Mouse (Mus musculus): ENCODE measurements around the gene Rps6kb1. TPM values are rescaled to one million over a fixed set of nuclear protein-coding genes. Genes with fewer than 3 reads are reported as not detected.
A peak's percentile ranks its signal among the peaks of the same experiment; 100 is the strongest.
"Not testable (repeated sequence)": the region's sequence is repeated elsewhere in the genome, so short reads cannot be mapped to it uniquely, and the experiment has no call there.

Rps6kb1 gene
- total RNA-seq, 2 experiments from 2014 or later, result 19.6 to 20.1 TPM

DNA sequence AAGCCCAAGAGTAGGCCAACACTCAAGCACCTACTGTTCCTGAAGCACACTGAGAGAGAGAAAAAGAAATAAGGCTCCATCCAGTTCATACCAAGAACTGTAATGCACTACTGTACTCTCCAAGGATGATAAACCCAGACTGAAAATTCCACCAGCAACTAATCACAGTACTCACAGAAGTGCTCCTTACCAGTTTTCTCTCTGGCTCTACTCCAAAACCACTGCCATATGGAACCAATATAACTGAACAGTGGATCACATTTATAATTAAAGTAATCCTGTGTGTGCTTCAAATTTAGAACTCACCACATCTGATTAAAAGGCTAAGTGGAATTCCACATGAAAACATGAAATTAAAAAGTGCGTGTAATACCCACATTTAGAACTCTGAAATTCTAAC is 1.8 kb downstream of the Rps6kb1 start:
- no peak for DNase-seq (ENCODE audit: low spot score)

DNA sequence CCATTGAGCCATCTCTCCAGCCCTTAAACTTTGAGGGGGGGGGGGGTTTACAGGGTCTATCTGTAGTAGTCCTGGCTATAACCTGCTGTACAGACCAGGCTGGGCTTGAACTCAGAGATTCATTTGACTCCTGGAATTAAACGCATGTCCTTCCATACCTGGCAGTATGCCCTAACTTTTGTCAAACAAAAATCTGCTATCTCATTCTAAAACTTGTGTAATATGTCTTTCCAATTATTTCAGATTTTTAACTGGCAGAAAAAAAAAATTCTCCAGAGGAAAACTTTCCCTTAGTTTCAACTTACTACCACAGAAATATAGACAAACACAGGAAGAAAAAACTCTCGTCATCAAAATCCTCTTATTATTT is 4.1 kb downstream of the Rps6kb1 start:
- no peak for DNase-seq (ENCODE audit: low spot score)

DNA sequence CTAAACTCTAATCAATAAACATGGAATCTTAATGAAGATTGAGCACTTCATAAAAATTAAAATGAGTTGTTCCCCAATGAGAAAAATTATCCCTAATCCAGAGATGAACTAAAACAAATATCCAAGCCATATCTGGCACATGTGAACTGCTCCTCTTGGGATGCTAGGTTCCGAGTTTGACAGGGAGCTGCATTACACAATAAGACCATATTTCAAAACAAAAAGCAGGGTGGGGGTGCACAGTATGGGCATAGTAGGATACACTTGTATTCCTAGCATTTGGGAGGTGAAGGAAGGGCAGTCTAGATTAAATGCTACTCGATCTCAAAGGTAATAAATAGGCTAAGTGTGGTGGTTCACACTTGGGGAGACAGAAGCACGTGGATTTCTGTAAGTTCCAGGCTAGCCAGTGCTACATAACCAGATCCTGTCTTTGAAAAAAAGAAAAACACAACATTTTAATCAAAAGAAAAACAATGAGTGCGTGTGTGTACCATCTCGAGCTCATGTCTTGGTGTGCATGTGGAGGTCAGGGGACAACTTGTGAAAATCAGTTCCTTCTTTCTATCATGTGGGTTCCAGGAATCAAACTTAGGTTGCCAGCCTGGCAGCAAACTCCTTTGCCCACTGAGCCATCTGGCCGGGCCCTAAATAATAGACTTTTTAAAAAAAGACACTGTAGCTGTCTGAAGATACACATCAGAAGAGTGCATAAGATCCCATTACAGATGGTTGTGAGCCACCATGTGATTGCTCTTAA is 4.7 kb downstream of the Rps6kb1 start:
- DNase-seq (ENCODE audit: low spot score), result no peak

DNA sequence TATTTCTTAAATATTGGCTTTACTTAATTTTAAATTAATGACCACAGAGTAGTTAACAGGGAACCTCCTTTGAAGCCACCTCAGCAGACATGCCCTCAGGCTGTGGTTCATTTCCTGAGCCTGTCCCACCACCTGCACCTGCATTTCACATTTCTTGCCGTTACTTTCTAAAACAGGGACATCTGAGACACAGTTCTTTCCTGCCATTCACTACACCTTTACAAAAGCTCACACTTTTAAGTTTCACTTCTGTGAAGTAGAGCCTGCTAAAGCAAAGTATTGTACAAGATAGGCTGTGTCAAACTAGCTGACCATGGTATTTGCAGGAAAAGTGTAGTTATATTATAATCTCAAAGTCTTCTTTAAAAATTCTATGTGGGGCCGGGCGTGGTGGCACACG is 5.8 kb downstream of the Rps6kb1 start:
- DNase-seq (ENCODE audit: low spot score), result no peak

DNA sequence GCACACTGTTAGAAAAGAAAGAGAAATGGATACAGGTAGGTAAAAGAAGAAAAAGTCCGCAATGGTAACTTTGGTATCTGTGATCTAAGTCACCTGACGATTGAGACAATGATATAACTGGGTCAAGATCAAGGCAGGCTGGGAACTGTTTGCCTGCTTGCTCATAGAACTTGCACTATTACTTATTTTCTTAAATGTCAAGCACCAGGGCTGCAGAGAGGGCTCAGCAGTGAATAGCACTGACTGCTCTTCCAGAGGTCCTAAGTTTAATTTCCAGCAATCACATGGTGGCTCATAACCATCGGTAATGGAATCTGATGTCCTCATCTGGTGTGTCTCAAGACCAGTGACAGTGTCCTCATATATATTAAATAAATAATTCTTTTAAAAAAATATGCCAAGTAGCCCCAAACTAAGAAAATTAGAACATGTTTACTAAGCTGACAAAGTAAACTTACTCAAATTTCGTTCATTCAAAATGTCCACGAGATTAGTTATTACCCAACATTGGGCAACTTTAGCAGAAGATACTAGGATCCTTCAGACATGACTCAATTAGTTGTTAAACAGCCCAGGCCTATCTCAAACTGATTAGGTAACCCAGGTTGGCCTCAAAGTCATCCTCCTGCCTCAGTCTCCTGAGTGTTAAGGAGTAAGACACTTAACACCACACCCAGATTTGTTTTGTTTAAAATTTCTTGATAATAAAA is 10.2 kb downstream of the Rps6kb1 start:
- DNase-seq (ENCODE audit: low spot score), result no peak

DNA sequence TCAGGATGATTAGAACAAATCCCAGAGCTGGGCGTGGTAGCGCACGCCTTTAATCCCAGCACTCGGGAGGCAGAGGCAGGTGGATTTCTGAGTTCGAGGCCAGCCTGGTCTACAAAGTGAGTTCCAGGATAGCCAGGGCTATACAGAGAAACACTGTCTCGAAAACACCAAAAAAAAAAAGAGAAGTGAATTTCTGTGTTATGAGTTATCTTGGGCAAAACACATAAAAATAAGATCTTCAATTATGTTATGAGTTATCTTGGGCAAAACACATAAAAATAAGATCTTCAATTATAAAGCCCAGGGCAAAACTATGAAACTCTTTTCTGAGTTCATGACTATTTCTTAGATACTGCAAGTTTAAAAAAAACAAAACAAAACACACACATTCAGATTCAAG is 11.3 kb downstream of the Rps6kb1 start:
- DNase-seq (ENCODE audit: low spot score), result not testable (repeated sequence)

DNA sequence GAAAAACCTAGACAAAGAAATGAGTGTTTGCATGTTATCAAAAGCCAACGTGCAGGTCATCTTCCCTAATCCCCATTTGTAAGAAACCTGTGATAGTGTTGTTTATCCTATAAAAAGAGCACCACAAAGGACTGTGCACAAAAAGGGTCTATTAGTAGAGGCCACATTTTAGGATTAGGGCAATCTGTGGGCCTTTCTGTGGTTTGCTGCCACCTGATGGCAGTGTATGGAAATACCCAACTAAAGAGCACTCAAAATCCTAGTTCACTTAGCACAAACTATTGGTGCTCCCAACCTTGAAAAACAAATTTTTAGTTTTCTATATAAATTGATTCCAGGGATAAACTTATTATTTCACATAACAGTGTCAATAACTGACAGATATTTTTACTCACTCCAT is 11.8 kb downstream of the Rps6kb1 start:
- no peak for DNase-seq (ENCODE audit: low spot score)

- DNase-seq (ENCODE audit: low spot score), result no peak
Observed at GRCm38 (mm10) chr11:86527528-86527927, 17.1 kb downstream of the Rps6kb1 start.

GRCm38 (mm10) chr11:86519751-86520150 is 24.9 kb downstream of the Rps6kb1 start:
- no peak for DNase-seq (ENCODE audit: low spot score)

DNA sequence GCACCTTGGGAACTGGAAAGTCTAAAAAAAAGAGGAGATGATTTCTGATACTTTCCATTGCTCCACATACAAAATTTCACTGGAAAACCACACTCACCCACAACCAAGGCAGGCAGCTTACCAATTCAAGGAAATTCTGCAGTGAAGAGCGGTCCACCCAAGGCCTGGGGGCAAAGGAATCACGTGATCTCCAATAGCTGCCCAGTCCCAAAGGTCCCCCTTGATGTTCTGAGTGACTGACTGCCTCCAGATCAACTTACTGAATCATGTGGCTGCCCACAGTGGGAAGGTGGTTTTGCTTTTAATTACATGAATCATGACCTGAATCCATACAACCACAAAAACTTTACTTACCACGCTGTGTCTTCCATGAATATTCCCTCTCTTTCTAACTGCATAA is 27.4 kb downstream of the Rps6kb1 start:
- DNase-seq (ENCODE audit: low spot score), result no peak

GRCm38 (mm10) chr11:86516620-86517019 is 28.0 kb downstream of the Rps6kb1 start:
- no peak for DNase-seq (ENCODE audit: low spot score)

DNA sequence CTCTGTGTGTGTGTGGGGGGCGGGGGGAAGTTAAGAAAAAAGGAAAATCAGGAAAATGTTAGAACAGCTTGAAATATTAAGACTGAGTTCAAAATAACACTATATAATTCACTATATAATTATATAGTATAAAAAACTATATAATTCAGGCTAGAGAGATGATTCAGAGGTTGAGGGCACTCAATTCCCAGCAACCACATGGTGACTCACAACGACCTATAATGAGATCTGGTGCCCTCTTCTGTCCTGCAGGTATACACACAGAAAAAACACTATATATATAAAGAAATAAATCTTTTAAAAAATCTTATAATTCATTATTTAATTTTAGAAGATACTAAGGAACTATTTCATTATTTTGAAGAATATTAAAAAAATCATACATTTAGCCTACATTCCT is 36.6 kb downstream of the Rps6kb1 start:
- DNase-seq (ENCODE audit: low spot score), result no peak

- DNase-seq (ENCODE audit: low spot score), result no peak
Observed at GRCm38 (mm10) chr11:86507334-86507733, 37.3 kb downstream of the Rps6kb1 start.

DNA sequence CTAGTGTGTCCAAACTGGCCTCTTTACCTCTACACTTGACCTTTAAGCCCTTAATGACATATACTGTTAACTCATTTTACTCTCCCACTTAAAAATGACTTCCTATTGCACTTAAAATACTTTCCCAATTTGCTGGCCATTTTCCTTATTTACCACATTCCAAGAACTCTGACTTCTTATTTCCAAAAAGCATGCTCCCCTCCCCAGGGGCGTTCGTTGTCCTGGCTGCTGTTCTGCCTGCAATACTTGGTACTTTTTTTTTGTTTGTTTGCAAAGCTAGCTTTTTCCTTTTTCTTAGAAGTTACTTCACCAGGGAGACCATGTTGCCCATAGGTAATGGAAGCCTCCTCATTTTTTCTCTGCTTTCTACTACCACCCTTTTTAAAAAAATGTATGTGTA is 41.5 kb downstream of the Rps6kb1 start:
- DNase-seq (ENCODE audit: low spot score), result no peak

DNA sequence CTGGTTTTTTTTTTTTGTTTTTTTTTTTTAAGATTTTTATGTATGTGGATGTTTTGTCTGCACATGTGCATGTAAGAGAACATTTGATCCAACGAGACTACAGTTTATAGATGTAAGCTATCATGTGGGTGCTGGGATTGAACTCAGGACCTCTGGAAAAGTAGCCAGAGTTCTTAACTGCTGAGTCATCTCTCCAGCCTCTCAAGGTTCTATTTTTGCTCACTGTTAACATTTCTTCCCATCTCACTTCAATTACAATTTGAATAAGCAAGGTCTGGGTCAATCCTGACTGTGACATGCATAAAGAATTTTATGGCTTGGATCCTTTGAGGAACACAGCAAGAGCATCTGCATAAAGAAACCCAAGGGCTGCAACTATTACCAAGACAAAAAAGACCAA is 43.8 kb downstream of the Rps6kb1 start:
- DNase-seq (ENCODE audit: low spot score), result no peak

- no peak for DNase-seq (ENCODE audit: low spot score)
Observed at GRCm38 (mm10) chr11:86497908-86498307, 46.7 kb downstream of the Rps6kb1 start.

DNA sequence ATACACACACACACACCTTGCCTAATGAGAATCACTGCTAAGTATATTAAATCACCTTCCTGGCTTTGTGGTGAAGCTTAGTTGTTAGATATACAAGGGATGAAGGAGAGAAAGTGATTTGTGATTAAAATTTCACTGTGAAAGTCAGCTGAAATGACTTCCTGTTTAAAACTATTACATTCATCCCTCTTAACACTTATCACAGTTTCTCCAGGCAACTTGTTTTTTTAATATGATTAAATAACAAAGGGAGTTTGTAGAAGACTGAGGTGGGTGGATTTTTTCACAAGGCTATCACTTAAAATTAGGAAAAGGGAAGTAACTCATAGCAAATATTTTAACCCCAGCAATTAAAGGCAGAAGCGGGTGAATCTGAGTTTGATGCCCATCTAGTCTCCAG is 47.2 kb downstream of the Rps6kb1 start:
- DNase-seq (ENCODE audit: low spot score), result no peak

DNA sequence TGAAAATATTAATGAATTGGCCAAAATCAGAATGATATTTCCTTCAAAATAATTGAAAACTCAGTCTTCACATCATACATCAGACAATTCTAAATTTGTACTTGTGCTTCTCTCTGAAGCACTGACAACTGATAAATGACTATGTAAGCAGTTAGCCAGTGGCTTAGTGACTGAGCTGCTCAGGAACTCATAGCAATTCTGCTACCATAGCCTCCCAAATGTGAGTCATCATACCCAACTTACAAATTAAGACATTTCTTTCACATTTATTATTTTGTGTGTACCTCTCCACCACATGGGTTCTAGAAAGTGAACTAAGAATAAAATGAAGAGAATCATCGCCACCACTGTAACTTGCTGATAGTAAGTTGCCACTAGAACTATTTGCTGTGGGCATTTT is 53.8 kb downstream of the Rps6kb1 start:
- no peak for DNase-seq (ENCODE audit: low spot score)

- DNase-seq (ENCODE audit: low spot score), result peak; percentile 47
Observed at GRCm38 (mm10) chr11:86484910-86485510, 59.6 kb downstream of the Rps6kb1 start.

DNA sequence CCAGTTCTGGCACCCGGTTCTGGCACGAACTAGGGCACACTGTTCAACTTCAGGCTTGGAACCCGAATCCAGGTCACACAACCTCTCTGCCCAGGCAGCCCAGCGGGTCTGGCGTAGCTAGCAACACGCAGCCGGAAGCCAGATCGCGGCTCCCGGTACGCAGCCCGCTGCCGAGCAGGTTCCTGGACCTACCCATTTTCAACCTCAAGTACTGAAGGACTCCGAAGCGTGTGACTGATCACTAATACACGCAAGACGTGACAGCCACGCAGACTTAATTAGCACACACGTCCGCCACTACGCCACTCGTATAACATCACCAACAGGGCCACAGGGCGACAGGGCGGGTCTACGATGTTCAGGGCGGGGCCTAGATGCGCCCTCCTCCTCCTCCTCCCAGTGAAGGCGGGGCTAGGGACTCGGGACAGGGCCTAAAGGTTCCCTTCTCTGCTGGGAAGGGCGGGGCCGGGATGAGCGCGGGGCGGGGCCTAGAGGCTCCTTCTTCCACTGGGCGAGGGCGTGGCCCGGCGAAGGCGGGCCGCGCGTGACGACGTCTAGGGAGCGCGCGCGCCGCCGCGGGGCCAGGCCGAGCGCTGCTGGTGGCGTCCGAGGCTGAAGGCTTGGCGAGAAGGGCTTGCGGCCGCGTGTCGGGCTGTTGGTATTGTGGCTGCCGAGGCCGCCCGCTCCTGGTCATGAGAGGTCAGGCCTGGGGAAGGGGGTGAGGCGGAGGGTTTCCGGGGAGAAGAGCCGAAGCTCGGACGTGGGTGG is 60.3 kb downstream of the Rps6kb1 start, which contains the start of gene Rnft1:
Rnft1 (plus strand) TSS at position 557 of the 768 bp plus-strand sequence.
- peak; percentile 99 for DNase-seq (ENCODE audit: low spot score)

GRCm38 (mm10) chr11:86473576-86473975 is 71.0 kb downstream of the Rps6kb1 start:
- DNase-seq (ENCODE audit: low spot score), result no peak

DNA sequence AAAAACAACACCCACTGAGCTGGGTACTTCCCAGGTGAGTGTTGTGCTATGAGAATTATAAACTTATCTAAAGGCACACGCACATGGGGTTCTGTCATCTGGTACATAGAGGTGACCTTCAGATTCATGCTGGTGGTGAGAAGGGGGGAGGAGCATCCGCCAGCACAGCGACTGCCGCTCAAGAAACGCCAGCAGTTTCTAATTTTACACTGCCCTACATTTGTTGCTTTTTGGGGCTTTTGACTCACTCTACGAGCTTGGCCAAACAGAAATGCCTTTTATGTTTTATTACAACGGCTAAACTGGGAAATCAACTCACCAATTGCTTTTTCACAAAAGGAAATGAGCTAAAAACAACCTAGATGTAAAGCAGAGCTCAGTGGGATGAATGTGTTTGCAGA is 71.8 kb downstream of the Rps6kb1 start:
- DNase-seq (ENCODE audit: low spot score), result peak; percentile 53
